Mouse (Mus musculus): ENCODE measurements around the gene Ubxn11. TPM values are rescaled to one million over a fixed set of nuclear protein-coding genes. Genes with fewer than 3 reads are reported as not detected.

The Ubxn11 gene
- polyA plus RNA-seq, 1 experiment: 457 TPM

DNA sequence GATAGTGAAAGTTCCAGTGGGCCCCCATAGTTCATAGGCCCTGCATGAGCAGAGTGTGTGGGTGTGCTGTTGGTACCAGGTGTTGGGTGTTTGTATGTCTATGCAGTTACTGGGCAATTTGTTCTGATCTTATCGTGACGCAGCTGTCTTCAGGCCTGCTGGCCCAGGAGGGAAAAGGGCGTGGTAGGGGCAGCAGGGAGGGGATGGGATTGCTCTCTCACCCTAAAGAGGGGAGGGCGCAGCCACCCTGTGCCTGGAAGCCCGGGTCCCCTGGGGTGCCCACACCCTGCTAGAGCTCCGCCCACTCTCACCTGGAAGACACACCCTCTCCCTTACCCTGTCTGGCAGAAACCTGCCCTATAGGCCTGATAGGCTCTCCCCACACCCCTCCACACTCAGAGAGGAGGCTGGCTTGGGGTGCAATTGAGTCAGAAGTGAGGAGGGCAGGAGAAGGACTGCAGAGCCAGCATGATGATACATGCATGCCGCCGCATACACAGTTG is 40.4 kb upstream of the Ubxn11 start:
- Histone ChIP-seq H3K36me3 (ENCODE audit: control insufficient read depth, insufficient read depth, low read length) (no peaks in the 10 kb centered on the region), H3K4me3 (ENCODE audit: control insufficient read depth, low read depth, low read length) (no peak overlapping the region), H3K4me1 (ENCODE audit: control insufficient read depth, insufficient read depth, low read length) (peaks cover 11% of the 10 kb centered on the region), H3K27me3 (ENCODE audit: control insufficient read depth, insufficient read depth, low read length) (no peaks in the 10 kb centered on the region), H3K27ac (ENCODE audit: control insufficient read depth, insufficient read depth, low read depth, low read length) (no peak overlapping the region)
- no peak for TF ChIP-seq CTCF (IDR thresholded peaks at IDR 0.05; ENCODE audit: control insufficient read depth, insufficient read depth, insufficient replicate concordance, low read depth, low read length)
- TF ChIP-seq POLR2A (IDR thresholded peaks at IDR 0.05; ENCODE audit: control insufficient read depth, low read depth, low read length): no peak

DNA sequence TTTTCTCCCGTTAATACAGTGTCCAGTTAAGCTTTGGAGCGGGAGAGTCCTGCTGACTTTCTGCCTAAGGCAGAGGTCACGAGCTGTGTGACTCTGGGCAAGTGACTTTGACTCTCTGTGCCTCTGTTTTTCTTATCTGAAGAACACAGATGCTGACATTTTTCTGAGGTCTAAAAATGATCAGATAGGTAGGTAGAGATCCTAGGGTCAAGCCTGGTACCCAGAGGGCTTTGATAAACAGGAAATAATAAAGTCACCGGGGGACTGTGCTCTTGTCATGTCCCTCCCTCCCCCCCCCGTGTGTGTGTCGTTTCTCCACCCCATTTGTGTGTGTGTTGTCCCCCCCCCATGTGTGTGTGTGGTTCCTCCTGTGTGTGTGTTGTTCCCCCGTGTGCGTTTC is 39.8 kb upstream of the Ubxn11 start:
- TF ChIP-seq CTCF (IDR thresholded peaks at IDR 0.05; ENCODE audit: control insufficient read depth, insufficient read depth, insufficient replicate concordance, low read depth, low read length) (no peak), POLR2A (IDR thresholded peaks at IDR 0.05; ENCODE audit: control insufficient read depth, low read depth, low read length) (no peak)
- H3K36me3 ChIP-seq (ENCODE audit: control insufficient read depth, insufficient read depth, low read length): no peaks in the 10 kb centered on the region
- peaks cover 11% of the 10 kb centered on the region for H3K4me1 ChIP-seq (ENCODE audit: control insufficient read depth, insufficient read depth, low read length)
- H3K27ac ChIP-seq (ENCODE audit: control insufficient read depth, insufficient read depth, low read depth, low read length): no peak overlapping the region
- no peak overlapping the region for H3K4me3 ChIP-seq (ENCODE audit: control insufficient read depth, low read depth, low read length)
- no peaks in the 10 kb centered on the region for H3K27me3 ChIP-seq (ENCODE audit: control insufficient read depth, insufficient read depth, low read length)

DNA sequence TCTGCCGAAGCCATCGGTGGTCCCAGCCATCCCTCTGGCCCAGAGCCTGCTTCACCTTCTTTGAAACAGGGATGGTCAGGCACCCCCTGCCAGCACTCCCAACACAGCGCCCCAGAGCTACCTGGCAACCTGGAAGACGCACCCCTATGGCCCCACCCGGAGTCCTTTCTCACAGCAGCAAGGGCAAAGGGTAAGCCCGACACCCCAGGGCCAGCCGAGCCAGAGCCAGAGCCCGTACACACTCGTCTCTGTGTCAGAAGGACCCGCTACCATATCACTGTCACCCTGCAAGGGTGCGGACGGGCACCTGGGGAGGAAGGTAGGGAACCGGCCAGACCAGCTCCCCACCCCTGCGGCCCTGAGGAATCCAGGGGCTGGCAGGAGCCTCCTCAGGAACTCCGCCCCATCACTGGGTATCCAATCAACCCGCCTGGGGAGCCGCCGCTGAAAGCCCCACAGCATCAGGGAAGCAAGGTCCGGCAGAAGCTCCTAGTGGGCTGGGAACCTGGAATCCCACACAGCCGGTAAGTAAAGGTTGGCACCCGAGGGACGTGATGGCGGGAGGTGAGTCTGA is 36.9 kb upstream of the Ubxn11 start:
- no peaks in the 10 kb centered on the region for H3K27me3 ChIP-seq (ENCODE audit: control insufficient read depth, insufficient read depth, low read length)
- H3K27ac ChIP-seq (ENCODE audit: control insufficient read depth, insufficient read depth, low read depth, low read length): no peak overlapping the region
- no peaks in the 10 kb centered on the region for H3K36me3 ChIP-seq (ENCODE audit: control insufficient read depth, insufficient read depth, low read length)
- H3K4me3 ChIP-seq (ENCODE audit: control insufficient read depth, low read depth, low read length): no peak overlapping the region
- TF ChIP-seq POLR2A (IDR thresholded peaks at IDR 0.05; ENCODE audit: control insufficient read depth, low read depth, low read length) (no peak), CTCF (IDR thresholded peaks at IDR 0.05; ENCODE audit: control insufficient read depth, insufficient read depth, insufficient replicate concordance, low read depth, low read length) (no peak)
- H3K4me1 ChIP-seq (ENCODE audit: control insufficient read depth, insufficient read depth, low read length): peaks cover 3% of the 10 kb centered on the region

DNA sequence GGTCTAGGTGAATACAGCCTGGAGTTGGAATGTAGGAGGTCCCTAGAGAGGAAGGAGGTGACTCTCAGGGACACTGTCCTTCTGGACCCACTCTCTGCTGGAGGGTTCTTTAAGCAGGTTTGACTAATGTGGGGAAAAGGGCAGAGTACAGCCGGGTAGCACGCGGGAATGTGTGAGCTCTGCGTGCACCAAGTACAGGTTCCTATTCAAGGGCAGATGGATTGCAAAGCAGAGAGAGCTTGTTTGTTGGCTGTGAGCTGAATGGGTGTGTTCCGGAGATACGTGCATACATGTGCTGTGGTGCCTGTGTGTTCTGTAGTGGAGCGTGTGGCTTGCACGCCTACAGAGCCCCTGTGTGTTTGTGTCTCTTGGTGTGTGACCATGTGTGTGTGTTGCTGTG is 35.0 kb upstream of the Ubxn11 start:
- Histone ChIP-seq H3K4me3 (ENCODE audit: control insufficient read depth, low read depth, low read length) (no peak overlapping the region), H3K36me3 (ENCODE audit: control insufficient read depth, insufficient read depth, low read length) (no peaks in the 10 kb centered on the region), H3K27ac (ENCODE audit: control insufficient read depth, insufficient read depth, low read depth, low read length) (no peak overlapping the region), H3K4me1 (ENCODE audit: control insufficient read depth, insufficient read depth, low read length) (peaks cover 3% of the 10 kb centered on the region), H3K27me3 (ENCODE audit: control insufficient read depth, insufficient read depth, low read length) (no peaks in the 10 kb centered on the region)
- TF ChIP-seq POLR2A (IDR thresholded peaks at IDR 0.05; ENCODE audit: control insufficient read depth, low read depth, low read length) (no peak), CTCF (IDR thresholded peaks at IDR 0.05; ENCODE audit: control insufficient read depth, insufficient read depth, insufficient replicate concordance, low read depth, low read length) (no peak)

DNA sequence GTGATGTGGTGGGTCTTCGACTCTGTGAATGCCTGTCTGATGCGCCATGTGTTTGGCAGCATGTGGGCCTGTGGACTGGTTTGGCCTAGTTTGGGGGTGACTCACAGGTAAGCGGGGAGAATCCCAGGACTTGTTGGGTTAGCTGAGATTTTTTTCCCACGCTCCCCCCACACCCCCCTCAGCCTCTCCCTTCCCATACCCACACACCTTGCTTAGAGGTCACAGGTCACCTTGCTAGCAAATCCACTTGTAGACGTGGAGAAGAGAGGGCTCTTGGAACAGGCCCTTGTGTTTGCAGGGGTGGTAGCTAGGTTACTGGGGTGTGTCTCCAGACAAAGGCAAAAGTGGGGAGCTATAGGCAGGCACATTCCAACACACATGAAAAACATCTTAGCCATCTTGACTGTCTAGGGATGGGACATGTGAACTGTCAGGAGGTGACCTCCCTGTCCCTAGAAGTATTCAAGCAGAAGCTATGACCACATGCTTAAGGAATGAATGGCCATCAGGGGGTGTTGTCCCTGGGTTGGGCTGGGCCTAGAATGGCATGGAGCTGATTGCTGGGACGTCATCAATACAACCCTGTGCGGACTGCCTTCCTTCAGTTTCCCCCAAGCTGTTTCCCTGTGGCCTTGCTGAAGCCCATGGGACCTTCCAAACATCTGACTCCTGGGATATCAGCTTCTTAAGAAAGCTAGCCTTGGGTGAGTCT is 34.4 kb upstream of the Ubxn11 start:
- H3K4me1 ChIP-seq (ENCODE audit: control insufficient read depth, insufficient read depth, low read length): peaks cover 9% of the 10 kb centered on the region
- H3K27me3 ChIP-seq (ENCODE audit: control insufficient read depth, insufficient read depth, low read length): no peaks in the 10 kb centered on the region
- no peak for TF ChIP-seq POLR2A (IDR thresholded peaks at IDR 0.05; ENCODE audit: control insufficient read depth, low read depth, low read length)
- TF ChIP-seq CTCF (IDR thresholded peaks at IDR 0.05; ENCODE audit: control insufficient read depth, insufficient read depth, insufficient replicate concordance, low read depth, low read length): no peak
- H3K27ac ChIP-seq (ENCODE audit: control insufficient read depth, insufficient read depth, low read depth, low read length): no peak overlapping the region
- H3K36me3 ChIP-seq (ENCODE audit: control insufficient read depth, insufficient read depth, low read length): no peaks in the 10 kb centered on the region
- no peak overlapping the region for H3K4me3 ChIP-seq (ENCODE audit: control insufficient read depth, low read depth, low read length)

DNA sequence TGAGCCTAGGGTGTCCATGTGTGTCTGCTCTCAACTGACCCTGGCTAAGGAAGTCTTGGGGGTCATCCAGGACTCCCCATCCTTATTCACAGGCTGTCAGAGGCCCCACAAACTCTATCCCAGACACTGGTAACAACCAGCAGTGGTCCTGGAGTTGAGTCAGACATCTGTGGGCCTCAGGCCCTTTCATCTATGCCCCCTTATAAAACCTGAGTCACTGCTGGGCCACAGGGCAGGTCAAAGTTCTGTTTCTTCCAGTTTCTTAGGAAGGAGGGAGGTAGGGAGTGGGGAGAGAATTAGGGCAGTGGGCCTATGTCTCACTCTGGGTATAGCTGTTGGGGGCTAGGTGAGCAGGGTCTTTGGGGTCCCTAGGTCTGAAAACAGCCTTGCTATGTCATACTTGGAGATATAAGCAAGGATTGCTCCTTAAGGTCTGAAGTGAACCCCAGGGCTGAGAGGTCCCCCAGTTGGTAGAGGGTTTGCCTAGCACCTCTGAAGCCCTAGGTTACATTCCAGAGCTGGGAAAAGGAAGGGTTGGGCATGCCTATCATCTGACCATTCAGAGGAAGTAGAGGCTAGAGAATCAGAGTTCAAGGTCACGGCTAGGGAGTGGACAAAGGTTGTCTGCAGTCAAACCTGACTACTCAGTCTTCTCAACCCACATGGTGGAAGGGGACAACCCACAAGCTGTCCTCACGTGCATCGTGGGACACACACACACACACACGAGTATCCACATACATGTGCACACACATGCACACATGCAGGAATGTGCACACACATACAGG is 33.4 kb upstream of the Ubxn11 start:
- Histone ChIP-seq H3K36me3 (ENCODE audit: control insufficient read depth, insufficient read depth, low read length) (no peaks in the 10 kb centered on the region), H3K27me3 (ENCODE audit: control insufficient read depth, insufficient read depth, low read length) (no peaks in the 10 kb centered on the region), H3K4me3 (ENCODE audit: control insufficient read depth, low read depth, low read length) (no peak overlapping the region), H3K27ac (ENCODE audit: control insufficient read depth, insufficient read depth, low read depth, low read length) (no peak overlapping the region), H3K4me1 (ENCODE audit: control insufficient read depth, insufficient read depth, low read length) (peaks cover 14% of the 10 kb centered on the region)
- no peak for TF ChIP-seq POLR2A (IDR thresholded peaks at IDR 0.05; ENCODE audit: control insufficient read depth, low read depth, low read length)
- TF ChIP-seq CTCF (IDR thresholded peaks at IDR 0.05; ENCODE audit: control insufficient read depth, insufficient read depth, insufficient replicate concordance, low read depth, low read length): no peak

DNA sequence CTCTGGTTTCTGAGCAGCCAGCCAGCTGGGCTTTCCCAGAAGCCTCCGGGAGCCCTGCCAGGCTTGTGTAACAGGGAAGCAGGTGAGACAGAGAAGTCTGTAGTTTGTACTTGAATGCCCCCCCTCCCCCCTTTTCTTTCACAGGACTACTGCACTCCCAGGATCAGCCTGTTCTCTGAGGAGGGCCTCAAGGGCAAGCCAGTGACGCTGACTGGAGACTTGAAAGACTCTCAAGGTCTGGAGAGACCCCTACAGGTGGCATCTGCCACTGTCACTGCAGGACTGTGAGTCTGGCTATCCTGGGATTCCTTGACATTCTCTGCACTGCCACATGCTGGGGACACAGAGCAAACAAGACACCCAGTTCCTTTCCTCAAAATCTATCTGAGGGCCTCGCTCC is 23.7 kb upstream of the Ubxn11 start:
- H3K4me1 ChIP-seq (ENCODE audit: control insufficient read depth, insufficient read depth, low read length): peaks cover 5% of the 10 kb centered on the region
- H3K36me3 ChIP-seq (ENCODE audit: control insufficient read depth, insufficient read depth, low read length): no peaks in the 10 kb centered on the region
- no peaks in the 10 kb centered on the region; the same call in 1 of the 2 replicates for H3K27me3 ChIP-seq (ENCODE audit: control insufficient read depth, insufficient read depth, low read length)
- TF ChIP-seq POLR2A (IDR thresholded peaks at IDR 0.05; ENCODE audit: control insufficient read depth, low read depth, low read length): no peak
- peak; percentile 36; the same call in 1 of the 2 replicates for TF ChIP-seq CTCF (IDR thresholded peaks at IDR 0.05; ENCODE audit: control insufficient read depth, insufficient read depth, insufficient replicate concordance, low read depth, low read length)
- no peak overlapping the region for H3K4me3 ChIP-seq (ENCODE audit: control insufficient read depth, low read depth, low read length)
- H3K27ac ChIP-seq (ENCODE audit: control insufficient read depth, insufficient read depth, low read depth, low read length): no peak overlapping the region
